In the genomic region with DNA sequence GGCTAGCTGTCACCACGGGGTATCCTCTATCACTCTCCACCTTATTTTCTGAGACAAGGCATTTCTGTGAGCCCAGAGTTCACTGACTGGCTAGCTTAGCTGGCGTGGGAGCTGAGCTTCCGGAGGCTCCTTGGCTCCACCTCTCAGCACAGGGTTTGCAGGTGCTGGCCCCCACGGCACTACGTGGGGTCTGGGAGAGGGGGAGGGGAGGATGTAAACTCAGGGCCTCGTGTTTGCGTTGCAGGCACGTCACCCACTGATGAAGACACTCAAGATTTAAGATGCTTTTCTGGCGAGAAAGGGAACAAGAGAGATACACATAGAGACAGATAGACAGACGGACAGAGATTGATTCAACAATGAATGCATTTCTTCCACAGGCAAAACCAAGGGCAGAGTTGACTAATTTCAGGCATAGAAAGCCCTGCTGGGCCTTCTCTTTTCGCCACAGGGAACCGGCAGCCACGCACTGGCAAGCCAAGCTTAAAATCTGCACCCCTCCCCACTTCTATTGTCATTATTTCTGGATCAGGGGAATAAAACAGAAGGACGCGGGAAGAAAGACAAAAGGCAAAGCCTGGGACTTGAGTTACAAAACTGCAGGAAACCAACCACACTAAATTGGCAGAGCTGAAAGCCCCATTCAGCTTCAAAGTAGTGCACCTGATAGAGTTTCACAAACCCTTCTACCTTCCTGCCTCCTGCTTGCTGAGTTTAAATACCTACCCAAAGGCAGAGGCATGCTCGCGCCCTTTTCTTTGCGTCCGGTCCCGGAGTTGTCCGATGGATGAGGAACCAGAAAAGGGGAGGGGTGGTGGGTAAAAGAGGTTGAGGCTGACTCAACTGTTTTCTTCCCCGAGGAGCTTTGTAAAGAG, we compare ENCODE assay signal across 8 mouse cellular contexts. TPM values are rescaled to one million over a fixed set of nuclear protein-coding genes. Genes with fewer than 3 reads are reported as not detected.
DNase-seq lines count a peak whose midpoint lies in the region; ATAC-seq and TF ChIP-seq lines count a peak whose summit lies in the region.

No protein-coding gene starts in this region.

- intact Hi-C loops in left cerebral cortex, postnatal 25 days (cut with DNase I) = no loop called here

- peak overlapping the region; percentile 9 for H3K4me3 ChIP-seq in forebrain, embryonic 14.5 days (ENCODE audit: low read depth, low read length)
- peak overlapping the region; percentile 22 for H3K4me3 ChIP-seq in midbrain, embryonic 14.5 days (replicated peaks; ENCODE audit: low read depth, low read length)
- no peak overlapping the region for H3K4me3 ChIP-seq in layer of hippocampus, adult 2 months

- peak overlapping the region; percentile 50 for H3K4me2 ChIP-seq in forebrain, embryonic 14.5 days (ENCODE audit: low read length)
- H3K4me2 ChIP-seq in midbrain, embryonic 14.5 days (ENCODE audit: low read length) = peak overlapping the region; percentile 52

- no peaks in the 10 kb centered on the region for H3K27me3 ChIP-seq in forebrain, embryonic 14.5 days (replicated peaks; ENCODE audit: control insufficient read depth, insufficient read depth, low read length)
- no peaks in the 10 kb centered on the region for H3K27me3 ChIP-seq in midbrain, embryonic 14.5 days (ENCODE audit: control insufficient read depth, insufficient read depth, low read length)

- peak; percentile 27 to 37 for DNase-seq in cerebellum, postnatal 14 days
- no peak for DNase-seq in cerebellum, adult 9-11 months
- DNase-seq in forebrain, embryonic 14.5 days (ENCODE audit: low spot score) = peak; percentile 46
- peak; percentile 45 for DNase-seq in midbrain, embryonic 14.5 days
- DNase-seq in ovary, adult 18-20 months (ENCODE audit: low spot score) = no peak
- DNase-seq in layer of hippocampus, adult 2 months (ENCODE audit: low spot score in 2 of 2) = no peak
- no peak for DNase-seq in left cerebral cortex, postnatal 25 days (ENCODE audit: low spot score in 2 of 2)

- no peaks in the 10 kb centered on the region for H3K9me3 ChIP-seq in forebrain, embryonic 14.5 days (replicated peaks; ENCODE audit: control insufficient read depth, low read length)
- H3K9me3 ChIP-seq in midbrain, embryonic 14.5 days (ENCODE audit: control insufficient read depth, low read length) = no peaks in the 10 kb centered on the region

- ATAC-seq in CD4-positive, CD25-positive, alpha-beta regulatory T cell, adult 4 months = peak; percentile 74
- peak; percentile 65 for ATAC-seq in forebrain, embryonic 14.5 days
- ATAC-seq in midbrain, embryonic 14.5 days (ENCODE audit: low FRiP score, low TSS enrichment) = 0 out of 2 replicates have a peak, but pooled peaks have one; percentile 20

- H3K27ac ChIP-seq in forebrain, embryonic 14.5 days (ENCODE audit: low read depth, low read length) = no peak overlapping the region
- H3K27ac ChIP-seq in midbrain, embryonic 14.5 days (replicated peaks; ENCODE audit: low read depth, low read length) = no peak overlapping the region
- H3K27ac ChIP-seq in layer of hippocampus, adult 2 months = no peak overlapping the region

- no peak for TF ChIP-seq CTCF in layer of hippocampus, adult 2 months (conservative IDR thresholded peaks at IDR 0.05)

- no peaks in the 10 kb centered on the region for H3K36me3 ChIP-seq in forebrain, embryonic 14.5 days (ENCODE audit: control insufficient read depth, insufficient read depth, low read length)
- no peaks in the 10 kb centered on the region for H3K36me3 ChIP-seq in midbrain, embryonic 14.5 days (ENCODE audit: control insufficient read depth, insufficient read depth, low read length)

- peak overlapping the region; percentile 43; the same call in 1 of the 2 replicates for H3K9ac ChIP-seq in forebrain, embryonic 14.5 days (ENCODE audit: low read length)
- peak overlapping the region; percentile 42; the same call in 1 of the 2 replicates for H3K9ac ChIP-seq in midbrain, embryonic 14.5 days (replicated peaks; ENCODE audit: low read length)

- peaks cover 12% of the 10 kb centered on the region; the same call in 1 of the 2 replicates for H3K4me1 ChIP-seq in forebrain, embryonic 14.5 days (ENCODE audit: control insufficient read depth, insufficient read depth, low read length)
- peaks cover 11% of the 10 kb centered on the region for H3K4me1 ChIP-seq in midbrain, embryonic 14.5 days (ENCODE audit: control insufficient read depth, insufficient read depth, low read length)

- WGBS in forebrain, embryonic 14.5 days = 1% methylated on average over 22 of the region's 22 CpGs
- WGBS in midbrain, embryonic 14.5 days = under 1% methylated on average over 22 of the region's 22 CpGs

RNA-seq across cellular contexts. Expression of a gene that starts 12.9 kb away (rescaled TPM):
- polyA plus RNA-seq in CD4-positive, CD25-positive, alpha-beta regulatory T cell, adult 4 months (2017; shearing (Covaris generic)) = 10 to 100 TPM; 85.5 to 94.9 TPM
- 139 and 143 TPM in 2 replicates for polyA plus RNA-seq in forebrain, embryonic 14.5 days (2014; fragmentation: Nextera tagmentation; extraction: Ambion mirVana)
- 126 and 143 TPM in 2 replicates for polyA plus RNA-seq in midbrain, embryonic 14.5 days (2014; fragmentation: Nextera tagmentation; extraction: Ambion mirVana)
- total RNA-seq in layer of hippocampus, adult 2 months (2021) = 10 to 100 TPM; 91.7 to 92.5 TPM
- total RNA-seq in left cerebral cortex, postnatal 25 days (2021) = 100 to 1,000 TPM; 104 to 105 TPM

RNA-seq across cellular contexts. Expression of a gene that starts 30.6 kb away (rescaled TPM):
- polyA plus RNA-seq in CD4-positive, CD25-positive, alpha-beta regulatory T cell, adult 4 months (2017; shearing (Covaris generic)) = 10 to 100 TPM; 12.8 to 17.3 TPM
- polyA plus RNA-seq in forebrain, embryonic 14.5 days (2014; fragmentation: Nextera tagmentation; extraction: Ambion mirVana) = 15.6 and 18.3 TPM in 2 replicates
- 22.6 and 29.8 TPM in 2 replicates for polyA plus RNA-seq in midbrain, embryonic 14.5 days (2014; fragmentation: Nextera tagmentation; extraction: Ambion mirVana)
- 100 to 1,000 TPM; 114 TPM for total RNA-seq in layer of hippocampus, adult 2 months (2021)
- total RNA-seq in left cerebral cortex, postnatal 25 days (2021) = 100 to 1,000 TPM; 146 to 150 TPM

Comparison
In these comparisons a context has a peak if more than half of its experiments do, and no peak if none do; other contexts are left out.
1. DNase-seq: peak in cerebellum, postnatal 14 days (2 of 2), forebrain, embryonic 14.5 days (single experiment) and midbrain, embryonic 14.5 days (single experiment); none in cerebellum, adult 9-11 months (single experiment), ovary, adult 18-20 months (single experiment), layer of hippocampus, adult 2 months (0 of 2) and left cerebral cortex, postnatal 25 days (0 of 2).
2. ATAC-seq: peak in every context shown above with its lines; median percentile 74 in CD4-positive, CD25-positive, alpha-beta regulatory T cell, adult 4 months; 65 in forebrain, embryonic 14.5 days; 20 in midbrain, embryonic 14.5 days.